Mouse (Mus musculus): ENCODE results near the gene Ptprr.

Ptprr gene

DNA sequence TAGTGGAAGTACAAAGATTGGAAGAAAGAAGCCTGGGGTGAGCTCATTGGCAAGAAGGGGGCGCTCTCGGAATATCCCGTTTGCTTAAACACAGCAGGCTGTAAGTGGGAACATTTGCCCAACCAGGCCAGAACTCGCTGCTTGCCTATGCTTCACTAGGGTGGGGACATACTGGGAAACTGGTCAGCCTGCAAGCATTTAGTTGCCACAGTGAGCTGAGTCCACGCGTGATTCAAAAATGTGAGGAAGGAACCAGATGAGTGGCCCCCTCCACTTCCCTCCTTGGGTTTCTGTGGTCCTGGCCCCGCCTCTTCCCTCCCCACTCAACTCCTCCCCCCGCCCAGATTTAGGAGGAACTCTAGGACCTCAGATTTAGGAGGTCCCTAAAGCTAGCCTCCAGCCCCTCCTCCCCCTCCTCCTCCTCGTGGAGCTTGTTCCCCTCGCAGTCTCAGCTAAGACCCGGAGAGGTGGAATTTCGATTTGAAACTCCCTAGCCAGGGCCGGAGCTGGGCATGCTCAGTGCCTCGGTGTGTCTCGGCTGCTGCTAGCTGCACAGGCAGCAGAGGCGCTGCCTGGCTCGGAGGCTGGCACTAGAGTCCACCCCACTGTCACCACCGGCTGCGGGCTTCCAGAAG lies at the start of gene Ptprr:
Ptprr (plus strand) TSS at position 369 of the 635 bp plus-strand sequence.
- DNase-seq (ENCODE audit: low spot score): peak; percentile 65

- DNase-seq (ENCODE audit: low spot score): no peak
Observed at GRCm38 (mm10) chr10:115976345-115976744, 41.7 kb upstream of the Ptprr start.

GRCm38 (mm10) chr10:115978992-115979391 lies 39.0 kb upstream of the Ptprr start:
- no peak for DNase-seq (ENCODE audit: low spot score)

- no peak for DNase-seq (ENCODE audit: low spot score)
Observed at GRCm38 (mm10) chr10:115980018-115980417, 38.0 kb upstream of the Ptprr start.

GRCm38 (mm10) chr10:115984308-115984707 lies 33.7 kb upstream of the Ptprr start:
- no peak for DNase-seq (ENCODE audit: low spot score)

DNA sequence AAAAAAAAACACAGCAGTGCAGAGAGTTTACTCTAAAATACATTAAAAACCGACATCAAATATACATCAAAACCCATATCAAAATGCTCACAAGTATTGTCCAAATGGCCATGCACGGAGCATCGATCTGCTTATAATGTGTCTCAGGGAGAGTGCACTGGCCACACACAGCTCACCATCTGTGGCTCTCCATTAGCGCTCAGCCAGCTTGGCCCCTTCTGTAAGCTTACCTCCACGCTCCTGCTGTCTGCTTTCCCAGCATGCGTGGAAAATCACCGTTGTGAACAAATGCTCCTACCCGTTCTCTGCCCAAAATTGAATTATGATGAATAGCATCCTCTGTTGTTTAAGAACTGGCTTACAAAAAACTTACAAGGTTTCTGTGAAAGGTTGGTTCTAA lies 16.2 kb upstream of the Ptprr start:
- no peak for DNase-seq (ENCODE audit: low spot score)

DNA sequence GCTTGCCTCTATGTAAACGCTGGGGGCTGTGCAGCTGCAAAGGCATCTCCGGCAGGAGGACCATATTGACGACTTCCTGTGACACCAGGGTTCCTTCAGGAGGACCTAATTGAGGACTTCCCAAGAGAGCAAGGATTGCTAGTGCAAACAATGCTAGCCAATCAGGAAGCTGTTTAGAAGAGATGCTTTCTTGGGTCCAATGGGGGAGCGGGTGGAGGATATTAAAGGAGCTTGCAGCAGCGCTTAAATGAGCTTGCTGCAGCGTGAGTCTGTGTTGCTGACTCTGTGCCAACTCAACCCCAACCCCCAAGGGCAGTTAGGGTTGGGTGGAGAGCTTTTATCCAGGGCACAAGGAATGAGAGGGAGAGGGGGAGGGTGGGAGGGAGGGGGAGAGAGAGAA lies 11.3 kb upstream of the Ptprr start:
- no peak for DNase-seq (ENCODE audit: low spot score)

- DNase-seq (ENCODE audit: low spot score): no peak
Observed at GRCm38 (mm10) chr10:116018480-116018891, 473 bp downstream of the Ptprr start.

DNA sequence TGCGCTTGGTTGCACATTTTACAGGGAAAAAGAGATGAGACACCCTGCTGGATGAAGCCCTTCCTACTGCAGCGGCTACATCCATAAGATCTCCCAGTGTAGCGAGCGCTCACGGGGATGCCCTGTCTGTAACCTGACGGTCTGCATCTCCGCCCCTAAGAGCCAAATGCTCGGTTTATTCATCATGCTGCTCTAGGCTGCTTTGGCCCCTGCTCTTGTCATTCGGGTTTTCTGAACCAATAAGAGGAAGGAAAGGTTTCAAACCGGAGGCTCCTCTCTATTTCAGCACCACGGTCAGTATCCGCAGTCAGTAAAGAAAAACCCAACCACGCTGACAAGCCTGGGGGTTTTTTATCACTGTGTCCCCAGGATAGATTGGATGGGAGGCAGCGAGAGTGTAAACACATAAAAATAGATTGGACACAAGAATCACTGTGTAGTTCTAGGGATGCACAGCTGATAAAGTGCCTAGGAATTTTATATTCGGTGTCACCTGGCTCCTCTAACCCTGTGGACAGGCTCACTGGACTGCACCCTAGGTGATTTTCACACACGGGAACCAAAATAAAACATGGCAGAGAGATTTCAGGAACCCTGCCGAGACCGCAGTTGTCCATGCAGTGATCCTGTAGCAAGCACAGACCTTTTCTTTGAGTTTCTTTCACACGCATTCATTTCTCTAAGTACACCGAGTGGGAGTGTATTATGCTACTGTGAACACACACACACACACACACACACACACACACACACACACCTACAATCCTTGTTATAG lies 1.3 kb downstream of the Ptprr start:
- peak; percentile 18 for DNase-seq (ENCODE audit: low spot score)

GRCm38 (mm10) chr10:116021081-116021480 lies 3.1 kb downstream of the Ptprr start:
- DNase-seq (ENCODE audit: low spot score): no peak

GRCm38 (mm10) chr10:116038150-116038549 lies 20.1 kb downstream of the Ptprr start:
- DNase-seq (ENCODE audit: low spot score): no peak

- no peak for DNase-seq (ENCODE audit: low spot score)
Observed at GRCm38 (mm10) chr10:116075954-116076353, 57.9 kb downstream of the Ptprr start.

- DNase-seq (ENCODE audit: low spot score): no peak
Observed at GRCm38 (mm10) chr10:116078636-116079035, 60.6 kb downstream of the Ptprr start.

GRCm38 (mm10) chr10:116079396-116079795 lies 61.4 kb downstream of the Ptprr start:
- DNase-seq (ENCODE audit: low spot score): no peak

GRCm38 (mm10) chr10:116080841-116081240 lies 62.8 kb downstream of the Ptprr start:
- DNase-seq (ENCODE audit: low spot score): no peak

- DNase-seq (ENCODE audit: low spot score): no peak
Observed at GRCm38 (mm10) chr10:116083965-116084364, 66.0 kb downstream of the Ptprr start.

- no peak for DNase-seq (ENCODE audit: low spot score)
Observed at GRCm38 (mm10) chr10:116096466-116096865, 78.5 kb downstream of the Ptprr start.

- no peak for DNase-seq (ENCODE audit: low spot score)
Observed at GRCm38 (mm10) chr10:116098470-116098869, 80.5 kb downstream of the Ptprr start.

GRCm38 (mm10) chr10:116108176-116108575 lies 90.2 kb downstream of the Ptprr start:
- peak; percentile 36 for DNase-seq (ENCODE audit: low spot score)

DNA sequence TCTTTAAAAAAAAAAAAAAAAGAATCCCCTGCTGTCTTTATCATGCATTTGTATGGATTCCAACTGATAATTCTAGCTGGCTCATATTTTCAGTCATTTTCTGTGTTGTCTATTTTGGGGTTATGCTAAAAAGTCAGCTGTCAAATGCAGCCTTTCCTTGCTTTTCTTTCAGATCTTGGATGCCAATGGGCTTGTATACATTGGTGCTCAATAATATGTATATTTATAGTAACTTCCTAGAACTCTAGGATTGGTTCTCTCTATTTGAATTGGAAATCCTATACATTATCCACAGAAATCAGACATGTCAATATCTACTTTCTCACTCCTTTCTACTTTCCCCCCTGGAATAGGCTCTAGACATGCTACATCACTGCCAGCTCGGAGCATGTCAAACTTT lies 90.7 kb downstream of the Ptprr start:
- DNase-seq (ENCODE audit: low spot score): no peak

DNA sequence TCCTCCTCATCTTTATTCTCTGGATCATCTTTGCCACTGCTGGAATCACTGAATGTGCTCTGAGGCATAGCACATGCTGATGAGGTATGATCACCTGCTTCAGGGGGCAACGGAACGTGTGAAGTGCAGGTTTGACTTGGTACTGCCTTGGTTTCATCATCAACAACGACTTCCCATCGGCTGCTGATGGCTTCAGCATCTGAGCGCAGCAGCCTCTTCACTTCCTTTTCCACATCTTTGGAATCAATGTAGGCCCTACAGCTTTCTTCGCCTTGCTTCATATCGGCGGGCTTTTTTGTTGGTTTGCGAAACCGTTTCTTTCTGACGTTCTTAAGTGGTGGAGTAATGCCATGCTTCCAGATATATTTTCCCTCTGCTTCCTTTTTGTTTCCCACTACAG lies 94.9 kb downstream of the Ptprr start:
- DNase-seq (ENCODE audit: low spot score): no peak

DNA sequence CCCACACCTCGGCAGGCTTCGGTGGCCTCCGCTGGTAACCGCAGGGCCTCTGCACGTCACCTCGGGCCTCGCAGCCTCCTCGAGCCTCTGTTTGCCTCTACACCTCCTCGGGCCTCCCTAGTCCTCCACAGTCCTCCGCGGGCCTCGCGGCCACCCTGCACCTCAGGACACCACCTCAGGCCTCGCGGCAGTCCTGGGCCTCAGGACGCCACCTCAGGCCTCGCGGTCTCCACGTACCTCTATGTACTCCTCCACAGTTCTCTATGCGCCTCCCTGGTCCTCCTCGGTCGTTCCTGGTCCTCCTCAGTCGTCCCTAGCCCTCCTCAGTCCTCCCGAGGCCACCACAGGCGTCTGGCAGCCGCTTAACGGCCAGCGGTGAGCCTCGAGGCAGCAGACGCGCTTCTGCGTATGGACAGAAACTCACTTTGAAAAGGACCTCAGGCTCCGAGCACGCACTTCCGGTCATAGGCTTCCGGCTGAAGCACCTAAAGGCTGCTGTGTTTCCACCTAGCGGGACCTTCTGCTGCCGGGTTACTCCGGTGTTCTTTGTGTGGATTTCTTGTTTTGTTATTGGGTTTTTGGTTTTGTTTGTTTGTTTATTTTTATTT lies 96.0 kb downstream of the Ptprr start, which contains the start of gene 4933416C03Rik:
4933416C03Rik (minus strand) TSS at position 51 of the 608 bp plus-strand sequence.
- DNase-seq (ENCODE audit: low spot score): no peak
